Mouse (Mus musculus): Measurements from ENCODE around the gene Hsd3b2. TPM values are rescaled to one million over a fixed set of nuclear protein-coding genes. Genes with fewer than 3 reads are reported as not detected.
"Not testable (repeated sequence)": the region's sequence is repeated elsewhere in the genome, so short reads cannot be mapped to it uniquely, and the experiment has no call there.

Hsd3b2 gene
- total RNA-seq (2021) = 1 to 10 TPM; 1.0 TPM
- long read RNA-seq, experiment 1 = 0 reads
- long read RNA-seq, experiment 2 = 0 reads

- no peak for DNase-seq (ENCODE audit: low spot score in 2 of 2)
These were observed at the start of gene Hsd3b2 for GRCm38 (mm10) chr3:98724376-98724775. Gene Hsd3b2, minus strand, starts transcription at chr3:98724543.

DNA sequence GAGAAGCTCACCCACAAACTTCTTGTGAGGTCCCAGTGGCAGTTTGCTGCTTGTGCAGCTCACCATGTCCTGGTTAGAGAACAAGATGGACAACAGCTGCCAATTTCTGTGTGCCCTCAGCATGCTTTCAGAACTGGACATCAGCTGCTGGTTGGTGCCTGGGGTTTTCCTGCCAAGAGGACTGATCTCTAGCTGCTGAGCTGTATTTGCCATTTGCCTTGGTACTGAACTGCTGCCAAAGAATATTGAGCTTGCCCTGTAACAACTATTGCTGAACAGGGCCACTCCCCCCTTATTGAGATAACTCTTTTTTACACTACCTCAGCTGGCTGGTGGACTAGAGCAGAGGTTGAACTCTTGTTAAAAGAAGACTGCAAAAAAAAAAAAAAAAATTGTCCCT lies 39.8 kb upstream of the Hsd3b2 start:
- no peak for DNase-seq (ENCODE audit: low spot score in 2 of 2)

GRCm38 (mm10) chr3:98756836-98757235 lies 32.5 kb upstream of the Hsd3b2 start:
- DNase-seq (ENCODE audit: low spot score in 2 of 2) = no peak

GRCm38 (mm10) chr3:98752171-98752570 lies 27.8 kb upstream of the Hsd3b2 start:
- DNase-seq (ENCODE audit: low spot score in 2 of 2) = no peak

DNA sequence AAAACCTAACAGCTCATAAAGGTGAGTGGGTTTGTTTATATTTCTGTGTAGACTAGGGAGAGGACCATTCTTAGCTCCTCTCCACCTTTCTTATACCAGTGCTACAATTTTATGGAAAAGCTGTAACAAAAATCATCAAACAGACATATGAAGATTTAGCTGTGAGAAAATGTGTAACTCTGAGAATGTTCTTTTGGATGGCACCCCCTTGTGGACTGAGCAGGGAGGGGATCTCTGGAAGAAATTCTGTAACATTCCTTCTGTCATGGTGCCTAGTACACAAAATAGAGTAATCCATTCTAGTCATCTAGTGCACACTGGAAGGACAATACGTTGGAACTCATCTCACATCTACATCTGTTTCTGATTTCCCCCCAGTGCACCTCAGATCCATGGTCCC lies 16.7 kb upstream of the Hsd3b2 start:
- DNase-seq (ENCODE audit: low spot score in 2 of 2) = not testable (repeated sequence)

GRCm38 (mm10) chr3:98734340-98734739 lies 10.0 kb upstream of the Hsd3b2 start:
- no peak for DNase-seq (ENCODE audit: low spot score in 2 of 2)

DNA sequence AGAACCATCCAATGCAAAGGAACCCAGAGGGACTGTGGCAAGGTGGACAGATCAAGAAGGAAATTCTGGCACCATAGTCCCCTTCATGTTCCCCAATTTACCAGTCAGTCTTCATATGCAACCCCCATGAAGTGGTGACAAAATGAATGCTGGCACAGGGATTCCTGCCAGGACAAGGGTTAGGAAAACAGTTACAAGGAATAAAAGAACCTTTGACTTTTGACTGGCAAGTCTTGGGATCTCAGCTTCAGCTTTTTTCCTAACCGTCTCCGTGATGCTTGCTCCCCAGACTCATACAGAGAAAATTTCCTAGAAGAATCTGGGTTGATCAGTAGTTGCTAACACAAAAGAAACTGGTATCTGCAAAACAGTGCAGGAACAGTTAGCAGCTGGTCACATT lies 9.4 kb upstream of the Hsd3b2 start:
- DNase-seq (ENCODE audit: low spot score in 2 of 2) = no peak

DNA sequence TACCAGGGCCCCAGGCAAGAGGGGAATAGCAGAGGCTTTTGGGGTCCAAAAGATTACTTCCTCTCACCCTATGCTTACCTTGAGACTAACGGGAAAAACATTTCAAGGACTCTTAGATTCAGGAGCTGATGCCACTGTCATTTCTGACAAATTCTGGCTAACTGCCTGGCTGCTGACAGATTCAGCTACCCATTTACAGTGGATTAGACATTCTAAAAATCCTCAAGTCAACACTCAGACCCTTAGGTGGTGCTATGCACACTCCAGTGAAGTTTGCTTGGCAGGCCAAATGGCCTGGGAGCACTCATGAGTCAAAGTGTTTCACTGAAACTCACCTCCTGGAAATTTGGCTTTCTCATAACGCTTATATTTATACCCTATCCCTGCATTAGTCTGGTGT lies 1.9 kb upstream of the Hsd3b2 start:
- DNase-seq (ENCODE audit: low spot score in 2 of 2) = no peak

DNA sequence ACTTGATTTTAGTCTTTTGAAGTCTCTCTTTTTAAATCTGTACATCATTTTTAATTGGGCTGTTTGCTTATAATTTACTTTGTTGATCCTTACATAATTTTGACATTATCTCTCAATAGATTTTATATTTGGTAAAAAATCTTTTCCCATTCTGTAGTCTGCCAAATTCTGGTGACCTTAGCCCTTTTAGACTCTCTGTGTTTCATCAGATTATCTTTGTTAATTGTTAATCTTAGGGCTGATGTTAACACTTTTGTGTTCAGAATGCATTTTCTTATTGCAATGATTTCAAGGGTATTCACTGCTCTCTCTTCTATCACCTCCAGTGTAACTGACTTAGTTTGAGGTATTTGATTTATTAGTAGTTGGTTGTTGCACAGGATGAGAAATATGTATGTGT lies 3.6 kb downstream of the Hsd3b2 start:
- DNase-seq (ENCODE audit: low spot score in 2 of 2) = no peak

GRCm38 (mm10) chr3:98682401-98682800 lies 41.9 kb downstream of the Hsd3b2 start:
- DNase-seq (ENCODE audit: low spot score in 2 of 2) = no peak

GRCm38 (mm10) chr3:98680786-98681185 lies 43.6 kb downstream of the Hsd3b2 start:
- no peak for DNase-seq (ENCODE audit: low spot score in 2 of 2)

Other genes starting within 250 kb of the Hsd3b2 start
- 1 to 10 TPM in 1 of 2 experiments, not detected in 1; 1.1 TPM for gene Hsd3b4, start 214.0 kb downstream of the Hsd3b2 start, total RNA-seq (2021)
- gene Gm10681, start 135.7 kb downstream of the Hsd3b2 start, total RNA-seq (2021) = 10 to 100 TPM in 1 of 2 experiments, 1 to 10 TPM in 1; 1.9 to 18.9 TPM
- gene Hsd3b5, start 94.3 kb downstream of the Hsd3b2 start, total RNA-seq (2021) = 1 to 10 TPM in 1 of 2 experiments, under 1 TPM in 1; 0.20 to 4.8 TPM
- 10 to 100 TPM in 1 of 2 experiments, 1 to 10 TPM in 1; 1.2 to 15.3 TPM for gene Hsd3b3, start 38.6 kb upstream of the Hsd3b2 start, total RNA-seq (2021)
- gene Hsd3b6, start 89.9 kb upstream of the Hsd3b2 start, total RNA-seq (2021) = 10 to 100 TPM; 44.4 to 46.4 TPM
- 1,000 to 10,000 TPM; 6,200 to 6,989 TPM for gene Hsd3b1, start 135.3 kb upstream of the Hsd3b2 start, total RNA-seq (2021)
- 100 to 1,000 TPM in 1 of 2 experiments, 10 to 100 TPM in 1; 93.8 to 102 TPM for gene Hao2, start 168.7 kb upstream of the Hsd3b2 start, total RNA-seq (2021)

All from adrenal gland, postnatal 4 days (tissue).